In the genomic region with DNA sequence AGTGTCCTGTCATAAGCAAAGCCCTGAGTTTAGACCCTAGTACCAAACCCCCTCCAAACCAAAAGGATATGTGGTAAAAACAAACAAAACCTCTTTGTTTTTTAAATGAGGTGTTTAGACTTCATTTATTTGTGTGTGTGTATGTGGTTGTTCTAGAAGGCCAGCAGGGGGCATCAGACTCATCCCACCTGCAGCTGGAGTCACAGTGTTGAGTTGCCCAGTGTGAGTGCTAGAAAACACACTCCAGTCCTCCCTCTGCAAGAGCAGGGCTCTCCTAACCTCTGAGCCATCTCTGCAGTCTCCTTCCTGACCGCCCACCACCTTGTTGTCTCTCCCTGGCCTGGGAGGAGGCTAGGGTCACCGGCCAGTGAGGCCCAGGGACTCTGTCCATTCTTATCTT, we compare ENCODE assay signal across 10 mouse cellular contexts. TPM values are rescaled to one million over a fixed set of nuclear protein-coding genes. Genes with fewer than 3 reads are reported as not detected.
A peak's percentile ranks its signal among the peaks of the same experiment; 100 is the strongest.
DNase-seq lines count a peak whose midpoint lies in the region; ATAC-seq lines count a peak whose summit lies in the region.
"Had no signal": no experiment of that assay in that cellular context is flagged by ENCODE, and none has a peak within 500 bp of the region (broad histone marks: within the 10 kb centered on the region; RNA-seq: fewer than 3 reads in every experiment).

No protein-coding gene starts in this region.

- no peak overlapping the region for H3K27ac ChIP-seq in liver, embryonic 12.5 days
- no peak overlapping the region for H3K27ac ChIP-seq in liver, embryonic 11.5 days (ENCODE audit: low read depth, low read length)
- H3K27ac ChIP-seq in intestine, embryonic 15.5 days: no peak overlapping the region
- H3K27ac ChIP-seq: embryonic facial prominence, embryonic 12.5 days; hindbrain, embryonic 15.5 days had no signal

- H3K27me3 ChIP-seq in liver, embryonic 12.5 days (replicated peaks): peaks cover 13% of the 10 kb centered on the region
- H3K27me3 ChIP-seq in liver, embryonic 11.5 days (replicated peaks; ENCODE audit: control insufficient read depth, insufficient read depth, low read length): peaks cover 7% of the 10 kb centered on the region
- H3K27me3 ChIP-seq in intestine, embryonic 15.5 days (replicated peaks): peaks cover 5% of the 10 kb centered on the region

- H3K4me1 ChIP-seq in liver, embryonic 12.5 days: peaks cover 20% of the 10 kb centered on the region
- H3K4me1 ChIP-seq in liver, embryonic 11.5 days (replicated peaks; ENCODE audit: control insufficient read depth, insufficient read depth, low read length): no peaks in the 10 kb centered on the region
- H3K4me1 ChIP-seq in intestine, embryonic 15.5 days (replicated peaks): no peaks in the 10 kb centered on the region
- H3K4me1 ChIP-seq: embryonic facial prominence, embryonic 12.5 days; hindbrain, embryonic 15.5 days had no signal

- peaks cover 39% of the 10 kb centered on the region for H3K36me3 ChIP-seq in liver, embryonic 12.5 days
- peaks cover 5% of the 10 kb centered on the region for H3K36me3 ChIP-seq in liver, embryonic 11.5 days (ENCODE audit: control insufficient read depth, insufficient read depth, low read length)
- peaks cover 27% of the 10 kb centered on the region; the same call in 1 of the 2 replicates for H3K36me3 ChIP-seq in intestine, embryonic 15.5 days

- WGBS in liver, embryonic 12.5 days (ENCODE audit: insufficient replicate concordance): 83% methylated on average over 2 of the region's 2 CpGs
- WGBS in liver, embryonic 11.5 days: 84% methylated on average over 2 of the region's 2 CpGs
- WGBS in intestine, embryonic 15.5 days: 86% methylated on average over 2 of the region's 2 CpGs

- intact Hi-C loops in left cerebral cortex, postnatal 36 days (cut with DNase I): no loop called here

- DNase-seq in liver (peak; percentile 35), ZHBTc4 (ENCODE audit: low read depth, low spot score) (peak; percentile 87)
- no peak for DNase-seq in liver, embryonic 11.5 days (ENCODE audit: low spot score)
- DNase-seq in thymus, postnatal 0 days (ENCODE audit: low spot score): peak; percentile 63
- no peak for DNase-seq in left cerebral cortex, postnatal 36 days (ENCODE audit: low spot score in 2 of 2)

- no peak overlapping the region for H3K4me3 ChIP-seq in liver, embryonic 12.5 days
- no peak overlapping the region for H3K4me3 ChIP-seq in liver, embryonic 11.5 days (ENCODE audit: low read depth, low read length)
- no peak overlapping the region for H3K4me3 ChIP-seq in intestine, embryonic 15.5 days (replicated peaks)
- H3K4me3 ChIP-seq: embryonic facial prominence, embryonic 12.5 days; hindbrain, embryonic 15.5 days had no signal

- no peak for ATAC-seq in liver, embryonic 12.5 days
- ATAC-seq in liver, embryonic 11.5 days (replicated peaks; ENCODE audit: low FRiP score): peak; percentile 54; the same call in 1 of the 2 replicates
- ATAC-seq in intestine, embryonic 15.5 days: no peak

- H3K9ac ChIP-seq in liver, embryonic 12.5 days: no peak overlapping the region
- no peak overlapping the region for H3K9ac ChIP-seq in liver, embryonic 11.5 days (ENCODE audit: low read depth, low read length)
- no peak overlapping the region for H3K9ac ChIP-seq in intestine, embryonic 15.5 days
- H3K9ac ChIP-seq: embryonic facial prominence, embryonic 12.5 days; hindbrain, embryonic 15.5 days had no signal

- no peak overlapping the region for H3K4me2 ChIP-seq in liver, embryonic 12.5 days
- no peak overlapping the region for H3K4me2 ChIP-seq in liver, embryonic 11.5 days
- no peak overlapping the region for H3K4me2 ChIP-seq in intestine, embryonic 15.5 days (replicated peaks)
- H3K4me2 ChIP-seq: embryonic facial prominence, embryonic 12.5 days; hindbrain, embryonic 15.5 days; midbrain, embryonic 11.5 days had no signal

- H3K9me3 ChIP-seq in liver, embryonic 12.5 days (replicated peaks): peaks cover 5% of the 10 kb centered on the region; the same call in 1 of the 2 replicates
- H3K9me3 ChIP-seq in liver, embryonic 11.5 days (ENCODE audit: control insufficient read depth, low read length): no peaks in the 10 kb centered on the region
- no peaks in the 10 kb centered on the region for H3K9me3 ChIP-seq in intestine, embryonic 15.5 days
- H3K9me3 ChIP-seq: embryonic facial prominence, embryonic 12.5 days; hindbrain, embryonic 15.5 days had no signal

RNA-seq across cellular contexts. Expression of gene Kcnh3, which starts 9.7 kb away (rescaled TPM):
- polyA plus RNA-seq in liver, embryonic 12.5 days (2016; fragmentation: Nextera tagmentation; extraction: Ambion mirVana): 0.10 TPM in 1 of 2 replicates, not detected in the other
- polyA plus RNA-seq in liver, embryonic 11.5 days (2014; fragmentation: Nextera tagmentation; extraction: Ambion mirVana): 0.15 TPM in 1 of 2 replicates, not detected in the other
- 20.0 and 20.8 TPM in 2 replicates for polyA plus RNA-seq in thymus, postnatal 0 days (2015; fragmentation: Nextera tagmentation; extraction: Ambion mirVana)
- 0.45 and 1.00 TPM in 2 replicates for polyA plus RNA-seq in intestine, embryonic 15.5 days (2015; fragmentation: Nextera tagmentation; extraction: Ambion mirVana)
- 100 to 1,000 TPM; 173 to 180 TPM for total RNA-seq in left cerebral cortex, postnatal 36 days (2021)

RNA-seq across cellular contexts. Expression of gene Mcrs1, which starts 36.8 kb away (rescaled TPM):
- 71.8 and 77.0 TPM in 2 replicates for polyA plus RNA-seq in liver, embryonic 12.5 days (2016; fragmentation: Nextera tagmentation; extraction: Ambion mirVana)
- 113 and 123 TPM in 2 replicates for polyA plus RNA-seq in liver, embryonic 11.5 days (2014; fragmentation: Nextera tagmentation; extraction: Ambion mirVana)
- 136 and 154 TPM in 2 replicates for polyA plus RNA-seq in thymus, postnatal 0 days (2015; fragmentation: Nextera tagmentation; extraction: Ambion mirVana)
- 119 and 121 TPM in 2 replicates for polyA plus RNA-seq in intestine, embryonic 15.5 days (2015; fragmentation: Nextera tagmentation; extraction: Ambion mirVana)
- 10 to 100 TPM; 80.9 to 91.9 TPM for total RNA-seq in left cerebral cortex, postnatal 36 days (2021)

Comparison
In these comparisons a context has a peak if more than half of its experiments do, and no peak if none do; other contexts are left out.
1. DNase-seq: peak in liver (single experiment), ZHBTc4 (single experiment) and thymus, postnatal 0 days (single experiment); none in liver, embryonic 11.5 days (single experiment) and left cerebral cortex, postnatal 36 days (0 of 2).
2. RNA of gene Kcnh3, which starts 9.7 kb away (polyA plus RNA-seq): 20.0 to 20.8 TPM in thymus, postnatal 0 days; 0.45 to 1.00 TPM in intestine, embryonic 15.5 days, 0.15 TPM in liver, embryonic 11.5 days and 0.10 TPM in liver, embryonic 12.5 days; every median in the first group is over 10 times any median in the second.